Mouse (Mus musculus) testis, postnatal 10 days (tissue): ENCODE data around the gene Mrpl48.
"Not testable (repeated sequence)": the region's sequence is repeated elsewhere in the genome, so short reads cannot be mapped to it uniquely, and the experiment has no call there.

Experiments used
- DNase-seq: peaks from one replicate; pipeline ENCODE4 v3.0.0; 2021; ENCODE audit warnings: low spot score

The Mrpl48 gene

GRCm38 (mm10) chr7:100582727-100583236 lies 25.3 kb downstream of the Mrpl48 start:
- peak; percentile 93 for DNase-seq

GRCm38 (mm10) chr7:100582235-100582634 lies 25.9 kb downstream of the Mrpl48 start:
- no peak for DNase-seq

DNA sequence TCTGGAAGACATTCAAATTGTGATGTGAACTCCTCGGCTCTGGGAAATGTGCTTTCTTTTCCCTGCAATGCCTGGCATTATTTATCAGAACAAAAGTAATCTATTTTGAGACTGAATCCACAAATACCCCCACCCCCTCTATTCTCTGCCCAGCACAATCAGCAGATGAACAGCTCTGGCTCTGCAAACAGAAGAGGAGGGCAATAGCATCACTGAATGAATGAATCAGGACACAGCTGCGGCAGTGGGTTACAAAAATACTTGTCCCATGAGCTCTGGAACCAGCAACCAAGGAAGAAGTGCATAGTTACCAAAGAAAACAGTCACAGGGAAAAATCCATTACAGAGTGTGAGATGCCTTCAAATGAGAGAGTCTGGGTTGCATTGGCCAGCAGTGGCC lies 29.3 kb downstream of the Mrpl48 start:
- no peak for DNase-seq

- no peak for DNase-seq
Observed at GRCm38 (mm10) chr7:100572704-100573103, 35.4 kb downstream of the Mrpl48 start.

DNA sequence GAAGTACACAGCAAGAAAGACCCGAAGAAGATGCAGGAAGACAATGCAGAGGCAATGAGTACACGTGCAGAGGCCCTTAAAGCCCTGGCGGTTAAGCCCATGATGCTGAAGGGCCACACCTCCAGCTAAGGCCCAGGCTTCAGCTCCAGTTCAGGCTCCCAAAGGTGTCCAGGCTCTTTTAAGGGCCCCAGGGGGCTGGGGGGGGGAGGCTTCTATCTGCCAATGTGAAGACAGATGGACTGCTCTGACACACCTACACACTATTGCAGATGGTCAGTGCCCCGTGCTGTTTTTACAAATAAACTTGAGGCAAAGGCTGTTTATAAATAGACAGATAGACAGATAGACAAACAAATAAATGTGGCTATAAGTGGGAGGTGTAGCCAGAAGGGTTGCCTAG lies 36.0 kb downstream of the Mrpl48 start:
- no peak for DNase-seq

DNA sequence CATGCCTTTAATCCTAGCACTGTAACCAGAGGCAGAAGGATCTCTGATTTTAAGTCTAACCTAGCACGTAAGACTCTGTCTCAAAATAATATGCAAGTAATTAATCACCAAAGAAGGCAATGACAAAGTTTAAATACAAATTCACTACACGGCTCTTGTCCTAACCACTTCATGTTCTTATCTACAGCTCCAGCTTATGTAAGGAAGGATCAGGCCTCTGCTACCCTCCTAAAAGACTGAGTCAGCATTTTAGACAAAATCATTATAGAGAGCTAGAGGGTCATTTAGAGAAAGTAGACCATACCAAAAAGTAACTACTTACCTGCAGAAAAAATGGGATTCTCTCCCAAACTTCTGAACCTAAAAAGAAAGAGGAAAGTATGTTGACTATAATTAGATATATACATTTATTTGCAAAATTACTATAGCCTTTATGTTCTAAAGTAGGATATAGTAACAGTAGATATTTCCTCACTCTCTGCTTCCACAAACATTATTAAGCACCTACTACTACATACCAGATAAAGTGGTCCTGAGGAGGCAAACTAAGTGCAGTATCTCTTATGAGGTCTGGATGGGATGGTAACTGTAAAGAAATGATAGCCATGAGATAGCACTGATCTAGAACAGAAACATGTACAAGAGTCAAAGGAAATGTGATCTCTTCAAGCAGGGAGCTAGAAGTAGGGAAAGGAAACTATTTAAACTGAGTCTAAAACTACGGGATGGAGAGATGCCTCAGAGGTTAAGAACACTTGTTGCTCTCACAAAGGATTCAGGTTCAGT lies 37.0 kb downstream of the Mrpl48 start:
- no peak for DNase-seq

DNA sequence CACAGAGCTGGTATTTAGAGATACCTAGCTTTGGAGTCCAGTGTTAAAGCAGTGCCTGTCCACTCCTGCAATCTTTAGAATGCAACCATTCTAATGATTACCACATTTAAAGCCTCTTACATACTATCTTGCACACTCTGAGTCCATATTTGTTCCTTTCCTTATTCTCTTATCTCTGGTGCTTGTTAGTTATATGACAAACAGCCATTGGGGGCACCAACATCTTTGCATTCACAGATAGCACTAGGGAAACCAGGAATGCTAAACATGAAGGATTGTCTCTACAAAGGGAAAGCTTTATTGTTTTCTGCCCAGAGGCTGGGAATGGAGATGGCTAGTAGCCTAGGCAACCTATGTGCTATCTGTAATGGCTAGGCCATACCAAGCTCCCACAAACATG lies 38.2 kb downstream of the Mrpl48 start:
- DNase-seq = no peak

- DNase-seq = not testable (repeated sequence)
Observed at GRCm38 (mm10) chr7:100567238-100567637, 40.9 kb downstream of the Mrpl48 start.

GRCm38 (mm10) chr7:100561861-100562587 lies 46.1 kb downstream of the Mrpl48 start:
- DNase-seq = no peak

DNA sequence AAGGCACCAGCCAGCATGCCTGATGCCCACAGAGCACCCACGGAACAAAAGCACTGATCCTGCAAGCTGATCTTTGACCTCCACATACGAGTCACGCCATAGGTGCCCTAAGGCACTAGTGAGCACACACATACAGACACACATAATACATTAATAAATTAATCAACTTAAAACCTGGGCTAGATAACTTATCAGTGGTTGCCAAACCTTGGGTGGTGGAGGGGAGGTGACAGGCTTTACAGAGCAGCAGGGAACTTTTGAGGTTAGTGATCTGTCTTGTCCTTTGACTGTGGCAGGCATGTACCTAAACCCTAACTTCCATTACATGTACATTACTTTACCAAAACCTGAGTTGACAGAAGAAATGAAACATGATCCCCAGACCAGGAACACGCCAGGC lies 48.8 kb downstream of the Mrpl48 start:
- no peak for DNase-seq

DNA sequence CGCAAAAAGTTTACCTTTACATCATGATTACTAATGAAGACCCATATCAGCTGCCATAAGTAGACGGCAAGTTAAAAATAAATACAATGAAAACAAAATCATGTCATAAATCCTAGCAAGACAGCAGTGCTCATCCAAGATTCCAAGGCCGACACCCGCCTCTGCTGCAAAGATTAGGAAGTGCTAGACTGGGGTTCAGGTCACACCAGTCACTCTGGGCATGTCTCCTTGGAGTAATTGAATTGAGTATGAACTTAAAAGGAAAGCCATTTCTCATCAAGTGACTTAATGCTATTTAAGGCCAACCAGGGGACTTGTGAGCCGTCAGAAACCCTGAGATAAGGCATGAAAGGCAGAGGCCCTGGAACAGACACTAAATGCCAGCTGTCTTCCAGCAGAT lies 50.9 kb downstream of the Mrpl48 start:
- DNase-seq = no peak

DNA sequence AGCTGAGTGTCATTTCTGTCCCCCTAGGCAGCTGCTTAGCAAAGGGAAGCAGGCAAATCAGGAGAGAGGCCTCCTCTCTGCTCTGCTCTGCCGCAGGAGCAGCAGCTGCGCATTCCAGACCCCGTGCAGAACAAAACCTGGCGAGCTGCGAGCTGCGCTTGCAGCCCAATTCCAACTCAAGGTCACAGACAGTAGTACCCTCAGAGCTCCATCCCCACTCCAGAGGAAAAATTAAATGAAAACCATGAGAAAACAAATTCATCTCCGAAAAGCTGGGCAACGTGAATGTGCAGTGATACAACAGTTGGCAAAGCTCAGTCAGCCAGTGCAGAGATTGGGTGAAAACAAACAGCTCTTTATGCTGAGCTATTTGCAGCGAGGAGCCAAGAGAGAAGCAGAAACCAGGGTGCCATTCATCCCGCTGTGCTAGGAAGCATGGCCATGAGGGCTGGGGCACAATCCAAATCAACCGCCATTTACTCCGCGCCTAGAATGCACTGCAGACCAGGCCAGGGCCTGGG lies 52.6 kb downstream of the Mrpl48 start:
- peak; percentile 55 for DNase-seq

DNA sequence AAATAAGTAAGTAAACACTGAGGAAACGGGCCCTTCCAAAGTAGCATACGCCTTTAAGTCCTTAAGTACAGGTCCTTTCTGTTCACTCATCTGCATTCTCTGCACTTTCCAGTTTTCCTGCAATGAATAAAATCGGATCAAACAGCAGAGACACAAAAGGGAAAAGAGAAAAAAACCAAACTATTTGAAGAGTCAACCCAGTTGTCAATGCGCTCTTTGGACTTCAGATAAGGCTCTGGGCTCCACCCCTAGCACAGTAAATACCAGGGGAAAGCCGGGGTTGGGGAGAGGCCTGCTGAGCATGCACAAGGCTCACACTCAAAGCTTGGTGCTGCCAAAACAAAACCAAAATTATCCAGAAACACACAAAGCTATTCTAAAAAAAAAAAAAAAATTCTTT lies 53.2 kb downstream of the Mrpl48 start:
- DNase-seq = no peak

DNA sequence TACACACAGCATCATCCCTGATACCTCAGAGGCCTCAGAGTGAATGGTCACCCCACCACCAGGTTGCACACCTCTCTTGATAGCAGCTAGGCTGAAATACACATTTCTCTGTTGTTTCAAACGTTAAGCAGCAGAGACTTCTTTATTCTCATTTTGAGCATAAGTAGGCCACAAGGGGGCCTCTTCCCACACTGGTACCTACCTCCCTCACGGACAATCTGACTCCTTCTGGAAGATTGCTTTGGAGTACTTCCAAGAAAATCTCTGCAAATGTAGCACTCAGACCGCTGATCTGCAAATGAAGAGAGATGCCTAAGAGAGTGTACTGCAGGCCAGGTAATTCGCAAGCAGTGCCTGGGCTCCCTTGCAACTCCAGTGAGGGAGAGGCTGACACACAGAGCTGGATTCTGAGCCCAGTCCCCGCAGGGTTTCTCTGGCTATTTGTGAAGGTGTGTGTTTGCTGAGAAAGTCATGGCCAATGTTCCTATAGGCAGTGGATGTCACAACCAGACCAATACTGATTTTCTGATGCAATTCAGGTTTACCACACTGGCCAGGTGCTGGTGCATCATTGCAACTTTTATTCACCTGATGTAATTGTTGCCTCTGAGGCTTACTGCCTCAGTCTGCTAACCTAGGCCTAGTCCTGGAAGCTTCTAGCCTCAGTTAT lies 57.6 kb downstream of the Mrpl48 start:
- peak; percentile 65 for DNase-seq

DNA sequence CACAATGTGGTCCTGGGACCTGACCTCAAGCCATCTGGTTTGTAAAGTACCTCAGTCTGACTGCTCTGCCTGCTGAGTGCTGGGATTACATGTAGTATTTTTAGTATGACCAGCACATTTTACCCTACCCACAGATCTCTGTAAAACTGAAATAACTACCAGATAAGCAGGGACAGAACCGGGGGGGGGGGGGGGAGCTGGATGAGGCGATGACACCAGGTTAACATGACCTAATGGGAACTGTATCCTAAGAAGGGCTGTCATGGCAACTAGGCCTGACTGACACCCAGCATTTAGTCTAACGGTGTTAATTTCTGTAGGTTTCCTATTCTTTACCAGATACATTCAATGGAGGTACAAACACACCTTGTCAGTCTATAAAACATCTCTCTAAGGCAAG lies 58.3 kb downstream of the Mrpl48 start:
- no peak for DNase-seq

GRCm38 (mm10) chr7:100547631-100548030 lies 60.5 kb downstream of the Mrpl48 start:
- DNase-seq = no peak

DNA sequence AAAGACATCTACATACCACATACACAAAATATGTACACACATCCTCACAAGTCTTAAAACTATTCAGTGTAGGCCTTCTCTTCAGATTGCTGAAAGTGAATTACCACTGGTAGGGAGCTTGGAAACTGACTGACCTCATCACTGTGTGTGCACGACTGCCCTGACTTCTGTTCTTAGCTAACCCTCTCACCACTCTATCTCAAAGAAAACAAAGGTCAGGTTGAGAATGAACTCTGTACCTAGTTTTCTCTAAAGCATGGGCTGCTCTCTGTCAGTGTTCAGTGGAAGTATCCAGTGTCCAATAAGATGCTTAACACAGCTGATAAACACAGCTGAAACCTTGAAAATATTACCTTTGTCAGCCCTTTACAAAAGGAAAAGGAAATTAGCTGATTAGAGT lies 63.7 kb downstream of the Mrpl48 start:
- no peak for DNase-seq

- no peak for DNase-seq
Observed at GRCm38 (mm10) chr7:100539516-100539915, 68.6 kb downstream of the Mrpl48 start.

DNA sequence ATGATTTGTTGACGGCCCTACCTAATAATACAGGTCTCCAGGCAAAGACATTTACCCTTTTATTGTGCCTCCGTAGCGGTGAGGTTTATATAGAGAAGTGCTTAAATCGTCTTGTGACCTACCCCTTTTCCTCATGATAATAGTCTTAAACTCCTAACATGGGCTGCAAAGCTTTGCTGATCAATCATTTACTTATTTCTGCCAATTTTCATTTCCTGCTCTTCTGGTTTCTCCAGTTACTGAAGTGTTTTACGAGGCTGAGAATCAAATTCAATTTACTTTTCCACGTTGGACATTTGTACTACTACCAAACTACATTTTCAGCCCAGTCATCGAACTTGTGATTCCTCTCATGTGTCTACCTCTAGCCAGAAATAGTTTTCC lies 70.6 kb downstream of the Mrpl48 start:
- DNase-seq = no peak

- peak; percentile 84 for DNase-seq
Observed at GRCm38 (mm10) chr7:100536804-100537518, 71.1 kb downstream of the Mrpl48 start, which contains the start of gene Coa4. Gene Coa4, plus strand, starts transcription at chr7:100537071.

- no peak for DNase-seq
Observed at GRCm38 (mm10) chr7:100535831-100536230, 72.3 kb downstream of the Mrpl48 start.

DNA sequence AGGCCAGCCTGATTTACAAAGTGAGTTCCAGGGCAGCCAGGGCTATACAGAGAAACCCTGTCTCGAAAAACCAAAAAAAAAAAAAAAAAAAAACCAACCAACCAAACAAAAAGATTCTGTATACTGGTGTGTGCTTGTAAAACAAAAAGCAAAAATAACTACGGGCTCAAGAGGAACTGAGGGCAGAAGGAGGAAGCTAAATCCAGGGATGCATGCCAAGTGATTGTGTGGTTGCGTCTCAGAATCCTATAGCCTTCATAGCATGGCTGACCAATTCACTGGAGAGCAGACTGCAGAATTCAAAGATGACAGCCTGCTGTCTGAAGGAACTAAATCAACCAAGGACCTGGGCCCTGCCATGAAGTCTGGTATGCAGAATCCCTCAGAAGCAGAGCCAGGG lies 73.9 kb downstream of the Mrpl48 start:
- no peak for DNase-seq
